Mouse (Mus musculus) bone marrow macrophage, adult 2 months (primary cell): ENCODE results near the gene Ripk1.

Experiments
- CTCF ChIP-seq: IDR thresholded peaks from 2 replicates; pipeline ENCODE4 v1.5.1; 2012; ENCODE audit warnings: low read depth, mild to moderate bottlenecking, low read length, moderate library complexity
- POLR2A ChIP-seq: IDR thresholded peaks from 2 replicates; pipeline ENCODE4 v1.6.1; 2012; ENCODE audit warnings: mild to moderate bottlenecking, low read depth, low read length, borderline replicate concordance

DNA sequence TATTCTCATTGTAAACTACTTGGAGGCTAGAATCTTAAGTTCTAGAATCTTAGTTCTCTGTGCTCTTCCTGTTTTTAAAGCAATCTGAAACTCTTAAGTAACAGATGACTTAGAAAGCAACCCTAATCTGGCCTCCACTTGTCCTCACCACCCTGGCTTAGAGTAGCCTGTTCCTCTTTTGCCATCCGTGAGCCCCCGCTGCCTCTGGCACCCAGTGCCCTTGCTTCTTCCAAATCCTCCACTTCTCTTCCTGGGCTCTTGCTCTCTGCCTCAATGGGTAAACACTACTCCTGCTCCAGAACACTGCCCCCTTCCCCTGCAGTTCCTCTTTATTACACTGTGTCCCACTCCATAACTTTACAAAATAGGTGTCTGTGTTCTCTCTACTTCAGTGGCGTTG is 49.5 kb downstream of the Ripk1 start:
- no peak for TF ChIP-seq CTCF
- no peak for TF ChIP-seq POLR2A
